Mouse (Mus musculus) olfactory bulb, adult 2 months (tissue): ENCODE results near the gene Gpr6. TPM values are rescaled to one million over a fixed set of nuclear protein-coding genes. Genes with fewer than 3 reads are reported as not detected.

Experiments used
- H3K27ac ChIP-seq: fragments of 200-500 bp; 2 replicates; pipeline ENCODE4 v1.5.1; 2012; ENCODE audit warnings: low read depth, low read length; ENCODE audit not compliant: insufficient read depth
- H3K4me1 ChIP-seq: fragments of 200-500 bp; 2 replicates; pipeline ENCODE4 v1.6.1; 2012; ENCODE audit warnings: low read length; ENCODE audit not compliant: control insufficient read depth, insufficient read depth
- H3K4me3 ChIP-seq: fragments of 200-500 bp; 2 replicates; pipeline ENCODE4 v1.5.1; 2012; ENCODE audit warnings: mild to moderate bottlenecking, low read depth, low read length, moderate library complexity; ENCODE audit not compliant: insufficient read depth
- CTCF ChIP-seq: fragments of 200-500 bp; IDR thresholded peaks from 2 replicates; pipeline ENCODE4 v1.5.1; 2012; ENCODE audit warnings: low read depth, mild to moderate bottlenecking, low read length, moderate library complexity; ENCODE audit not compliant: insufficient read depth
- POLR2A ChIP-seq: fragments of 200-500 bp; IDR thresholded peaks from 2 replicates; pipeline ENCODE4 v1.6.1; 2012; ENCODE audit warnings: mild to moderate bottlenecking, low read depth, low read length, moderate library complexity; ENCODE audit not compliant: insufficient read depth
- WGBS: fragments of 180-500 bp; shearing (Covaris S2); methylation state at CpG from one replicate; pipeline ENCODE4 v1.1.7; 2018; 5-methylcytosine and 5-hydroxymethylcytosine counted together
- polyA plus RNA-seq: library from polyadenylated mRNA; stranded (reverse); fragments of >200 nt; gene quantifications from 2 replicates; pipeline ENCODE4 v1.2.4, GENCODE M21; 2012; ENCODE audit warnings: low replicate concordance; ENCODE audit not compliant: missing spikeins, insufficient read depth, insufficient read length

Gpr6 gene
- polyA plus RNA-seq = not detected in 2 replicates

GRCm38 (mm10) chr10:41072116-41072515, at the start of gene Gpr6:
TSS of gene Gpr6 (minus strand) at chr10:41072285.
- Histone ChIP-seq H3K27ac (peak within 1 kb of the TSS; percentile 44), H3K4me3 (peak within 1 kb of the TSS; percentile 54), H3K4me1 (peaks cover 23% of the 10 kb centered on the region)
- no peak for TF ChIP-seq CTCF
- TF ChIP-seq POLR2A = no peak
- 0% methylated on average over 23 of the region's 23 CpGs for WGBS

GRCm38 (mm10) chr10:41100060-41100459, 28.0 kb upstream of the Gpr6 start:
- H3K4me3 ChIP-seq = no peak overlapping the region
- H3K27ac ChIP-seq = no peak overlapping the region
- TF ChIP-seq CTCF = no peak
- TF ChIP-seq POLR2A = no peak
- WGBS = 60% methylated on average over 2 of the region's 2 CpGs
- no peaks in the 10 kb centered on the region for H3K4me1 ChIP-seq

GRCm38 (mm10) chr10:41098137-41098536, 26.1 kb upstream of the Gpr6 start:
- Histone ChIP-seq H3K27ac (no peak overlapping the region), H3K4me1 (no peaks in the 10 kb centered on the region), H3K4me3 (no peak overlapping the region)
- TF ChIP-seq CTCF (no peak), POLR2A (no peak)
- WGBS = 86% methylated on average over 6 of the region's 6 CpGs

GRCm38 (mm10) chr10:41088852-41089251, 16.8 kb upstream of the Gpr6 start:
- Histone ChIP-seq H3K27ac (no peak overlapping the region), H3K4me1 (no peaks in the 10 kb centered on the region), H3K4me3 (no peak overlapping the region)
- 82% methylated on average over 7 of the region's 7 CpGs for WGBS
- no peak for TF ChIP-seq CTCF
- no peak for TF ChIP-seq POLR2A

- Histone ChIP-seq H3K4me3 (peak overlapping the region; percentile 54), H3K4me1 (peaks cover 23% of the 10 kb centered on the region), H3K27ac (no peak overlapping the region)
- no peak for TF ChIP-seq CTCF
- no peak for TF ChIP-seq POLR2A
- WGBS = 2% methylated on average over 11 of the region's 11 CpGs
These were observed 389 bp downstream of the Gpr6 start for GRCm38 (mm10) chr10:41071696-41072095.

GRCm38 (mm10) chr10:41070693-41071651, 1.1 kb downstream of the Gpr6 start:
- Histone ChIP-seq H3K4me3 (peak overlapping the region; percentile 54), H3K4me1 (peaks cover 23% of the 10 kb centered on the region), H3K27ac (no peak overlapping the region)
- TF ChIP-seq POLR2A (no peak), CTCF (peak; percentile 42; the same call in 1 of the 2 replicates)
- WGBS = 2% methylated on average over 68 of the region's 68 CpGs

GRCm38 (mm10) chr10:41060250-41060831, 11.7 kb downstream of the Gpr6 start:
- no peak overlapping the region for H3K27ac ChIP-seq
- WGBS = 41% methylated on average over 4 of the region's 4 CpGs
- H3K4me3 ChIP-seq = no peak overlapping the region
- no peak for TF ChIP-seq CTCF
- no peak for TF ChIP-seq POLR2A
- H3K4me1 ChIP-seq = peaks cover 2% of the 10 kb centered on the region; the same call in 1 of the 2 replicates

- whole genome bisulfite sequencing = 41% methylated on average over 9 of the region's 9 CpGs
- TF ChIP-seq CTCF (no peak), POLR2A (no peak)
- H3K27ac ChIP-seq = no peak overlapping the region
These were observed 16.5 kb downstream of the Gpr6 start for GRCm38 (mm10) chr10:41055581-41055980.

GRCm38 (mm10) chr10:41054005-41054404, 18.1 kb downstream of the Gpr6 start:
- H3K4me1 ChIP-seq = peaks cover 2% of the 10 kb centered on the region; the same call in 1 of the 2 replicates
- TF ChIP-seq CTCF (no peak), POLR2A (no peak)
- 68% methylated on average over 5 of the region's 5 CpGs for WGBS
- no peak overlapping the region for H3K27ac ChIP-seq
- no peak overlapping the region for H3K4me3 ChIP-seq

More at GRCm38 (mm10) chr10:41055581-41055980, 16.5 kb downstream of the Gpr6 start:
- Histone ChIP-seq H3K4me1 (peaks cover 2% of the 10 kb centered on the region; the same call in 1 of the 2 replicates), H3K4me3 (no peak overlapping the region)
